Mouse (Mus musculus) midbrain, embryonic 11.5 days (tissue): ENCODE measurements around the gene Anxa11. TPM values are rescaled to one million over a fixed set of nuclear protein-coding genes. Genes with fewer than 3 reads are reported as not detected.
"Not testable (repeated sequence)": the region's sequence is repeated elsewhere in the genome, so short reads cannot be mapped to it uniquely, and the experiment has no call there.

Experiments
- ATAC-seq: fragments of 200-750 bp; cut with Nextera tagmentation; 2 replicates; pipeline ENCODE4 v1.8.0; 2017; ENCODE audit warnings: moderate TSS enrichment, moderate library complexity; ENCODE audit not compliant: low FRiP score
- DNase-seq: peaks from one replicate; pipeline ENCODE4 v3.0.0; 2015; ENCODE audit warnings: low spot score; ENCODE audit errors: missing footprints
- H3K27ac ChIP-seq: fragments of 300-500 bp; sonication (generic); 2 replicates; pipeline ENCODE4 v1.5.1; 2014; ENCODE audit warnings: low read depth, low read length
- H3K27me3 ChIP-seq: fragments of 300-500 bp; sonication (generic); 2 replicates; pipeline ENCODE4 v1.6.1; 2014; ENCODE audit warnings: mild to moderate bottlenecking, low read length, moderate library complexity, mixed read lengths; ENCODE audit not compliant: control insufficient read depth, insufficient read depth
- H3K36me3 ChIP-seq: fragments of 300-500 bp; sonication (generic); 2 replicates; pipeline ENCODE4 v1.6.1; 2014; ENCODE audit warnings: mild to moderate bottlenecking, low read length, moderate library complexity, mixed read lengths; ENCODE audit not compliant: control insufficient read depth, insufficient read depth
- H3K4me1 ChIP-seq: fragments of 300-500 bp; sonication (generic); 2 replicates; pipeline ENCODE4 v1.6.1; 2014; ENCODE audit warnings: low read length; ENCODE audit not compliant: control insufficient read depth, insufficient read depth
- H3K4me2 ChIP-seq: fragments of 300-500 bp; sonication (generic); 2 replicates; pipeline ENCODE4 v1.6.1; 2014; ENCODE audit warnings: mild to moderate bottlenecking, moderate library complexity
- H3K4me3 ChIP-seq: fragments of 300-500 bp; sonication (generic); 2 replicates; pipeline ENCODE4 v1.5.1; 2014; ENCODE audit warnings: low read depth, low read length
- H3K9ac ChIP-seq: fragments of 300-500 bp; sonication (generic); 2 replicates; pipeline ENCODE4 v1.6.1; 2014; ENCODE audit warnings: low read length
- H3K9me3 ChIP-seq: fragments of 300-500 bp; sonication (generic); 2 replicates; pipeline ENCODE4 v1.6.1; 2016; ENCODE audit warnings: low read length; ENCODE audit not compliant: control insufficient read depth
- WGBS: fragments of 180-500 bp; shearing (Covaris S2); extraction: QIAGEN DNeasy Blood & Tissue Kit; methylation state at CpG from one replicate; pipeline ENCODE4 v1.1.7; 2014; 5-methylcytosine and 5-hydroxymethylcytosine counted together
- polyA plus RNA-seq: library from polyadenylated mRNA; unstranded; fragments of >200 nt; fragmentation: Nextera tagmentation; extraction: Ambion mirVana; gene quantifications from 2 replicates; pipeline ENCODE4 v1.2.1, GENCODE M21; 2014

Anxa11 gene
- polyA plus RNA-seq, 1 experiment from 2014 or later: 3.0 TPM

- H3K9ac ChIP-seq: no peak overlapping the region
- DNase-seq: no peak
- no peaks in the 10 kb centered on the region for H3K9me3 ChIP-seq
- no peak for ATAC-seq
- no peaks in the 10 kb centered on the region for H3K4me1 ChIP-seq
- no peaks in the 10 kb centered on the region for H3K27me3 ChIP-seq
- no peak overlapping the region for H3K4me3 ChIP-seq
- H3K4me2 ChIP-seq: no peak overlapping the region
- no peak overlapping the region for H3K27ac ChIP-seq
- no peaks in the 10 kb centered on the region for H3K36me3 ChIP-seq
- 68% methylated on average over 7 of the region's 7 CpGs for WGBS
These were observed 36.1 kb upstream of the Anxa11 start for GRCm38 (mm10) chr14:25805871-25806270.

DNA sequence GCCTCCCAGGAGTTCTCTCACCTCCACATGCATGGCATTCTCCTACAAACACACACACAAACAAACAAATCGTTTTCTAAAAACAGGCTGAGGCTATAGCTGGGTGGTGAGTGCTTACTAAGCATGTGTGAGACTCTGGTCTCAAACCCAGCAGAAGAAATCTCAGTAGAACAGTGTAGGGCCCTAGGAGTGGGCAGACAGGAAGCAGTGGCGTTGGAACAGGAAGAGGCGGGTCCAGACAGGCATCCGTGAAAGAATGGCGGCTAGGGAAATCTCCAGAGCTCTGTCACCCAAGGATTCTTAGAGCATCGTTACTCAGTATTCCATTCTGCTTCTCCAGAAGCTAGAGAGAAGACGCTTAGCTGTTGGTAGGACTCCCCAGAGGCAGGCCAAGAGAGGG, 35.4 kb upstream of the Anxa11 start:
- Histone ChIP-seq H3K36me3 (no peaks in the 10 kb centered on the region), H3K4me2 (no peak overlapping the region), H3K9me3 (no peaks in the 10 kb centered on the region), H3K9ac (no peak overlapping the region), H3K4me3 (no peak overlapping the region), H3K27ac (no peak overlapping the region), H3K4me1 (no peaks in the 10 kb centered on the region), H3K27me3 (no peaks in the 10 kb centered on the region)
- ATAC-seq (no peak), DNase-seq (no peak)
- 96% methylated on average over 7 of the region's 7 CpGs for WGBS

GRCm38 (mm10) chr14:25811026-25811425, 30.9 kb upstream of the Anxa11 start:
- H3K9me3 ChIP-seq, H3K27ac ChIP-seq, H3K4me1 ChIP-seq, DNase-seq, H3K4me3 ChIP-seq, H3K9ac ChIP-seq, ATAC-seq, H3K4me2 ChIP-seq, H3K27me3 ChIP-seq, H3K36me3 ChIP-seq: not testable (repeated sequence)
- 68% methylated on average over 1 of the region's 1 CpGs for WGBS

- Histone ChIP-seq H3K9me3 (no peaks in the 10 kb centered on the region), H3K36me3 (no peaks in the 10 kb centered on the region), H3K9ac (no peak overlapping the region), H3K4me3 (no peak overlapping the region), H3K27ac (no peak overlapping the region), H3K27me3 (no peaks in the 10 kb centered on the region), H3K4me1 (no peaks in the 10 kb centered on the region), H3K4me2 (no peak overlapping the region)
- DNase-seq (no peak), ATAC-seq (no peak)
These were observed 27.8 kb upstream of the Anxa11 start for GRCm38 (mm10) chr14:25814140-25814539.

DNA sequence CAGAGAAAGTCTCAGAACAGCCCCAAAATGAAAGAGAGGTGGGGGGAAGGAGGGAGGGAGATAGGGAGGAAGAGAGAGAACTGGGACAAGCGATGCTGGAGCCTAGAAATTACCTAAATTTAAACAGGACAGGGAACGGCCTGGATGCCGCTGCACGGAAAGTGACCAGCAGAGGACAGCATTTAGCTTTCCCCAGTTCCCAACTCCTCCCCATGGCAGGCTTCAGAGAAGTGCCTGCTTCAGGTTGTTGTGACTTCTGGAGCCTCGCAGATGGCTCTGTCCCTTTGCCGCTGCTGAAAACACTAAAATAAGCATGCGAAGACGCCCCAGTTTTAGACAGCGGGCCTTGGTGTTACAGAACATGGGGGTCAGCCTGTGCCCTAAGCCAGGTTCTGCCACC, 25.5 kb upstream of the Anxa11 start:
- ATAC-seq (no peak), DNase-seq (peak; percentile 93)
- Histone ChIP-seq H3K9me3 (no peaks in the 10 kb centered on the region), H3K27me3 (no peaks in the 10 kb centered on the region), H3K9ac (no peak overlapping the region), H3K36me3 (no peaks in the 10 kb centered on the region), H3K4me3 (no peak overlapping the region), H3K4me2 (no peak overlapping the region), H3K4me1 (no peaks in the 10 kb centered on the region), H3K27ac (no peak overlapping the region)
- 9% methylated on average over 9 of the region's 9 CpGs for WGBS

- Histone ChIP-seq H3K27ac (no peak overlapping the region), H3K4me2 (no peak overlapping the region), H3K9ac (no peak overlapping the region), H3K4me1 (no peaks in the 10 kb centered on the region), H3K36me3 (no peaks in the 10 kb centered on the region), H3K27me3 (no peaks in the 10 kb centered on the region), H3K4me3 (no peak overlapping the region), H3K9me3 (no peaks in the 10 kb centered on the region)
- WGBS: 91% methylated on average over 1 of the region's 1 CpGs
- peak; percentile 8 for DNase-seq
- ATAC-seq: no peak
These were observed 19.4 kb upstream of the Anxa11 start for GRCm38 (mm10) chr14:25822584-25822983.

DNA sequence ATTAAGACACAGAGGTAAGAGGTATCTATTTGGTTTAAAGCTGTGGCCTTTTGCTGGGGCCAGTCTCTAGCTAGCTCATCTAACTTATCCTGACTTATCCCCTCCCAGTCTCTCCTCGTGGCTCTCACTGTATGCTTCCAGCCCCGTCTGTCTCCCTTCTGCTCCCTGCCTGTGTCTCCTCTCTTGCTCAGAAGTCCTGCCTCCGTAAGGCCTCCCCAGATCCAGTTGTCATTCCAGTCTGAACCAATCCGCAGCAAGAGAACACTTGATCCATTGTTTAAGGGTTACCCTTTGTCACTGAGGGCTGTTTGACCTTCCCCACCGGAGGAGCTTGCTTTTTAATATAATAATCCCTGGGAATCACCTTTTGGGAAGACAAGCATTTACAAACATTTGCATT, 17.0 kb upstream of the Anxa11 start:
- no peaks in the 10 kb centered on the region for H3K27me3 ChIP-seq
- no peaks in the 10 kb centered on the region for H3K9me3 ChIP-seq
- 27% methylated on average over 5 of the region's 5 CpGs for WGBS
- no peak overlapping the region for H3K4me2 ChIP-seq
- ATAC-seq: no peak
- H3K4me3 ChIP-seq: no peak overlapping the region
- H3K36me3 ChIP-seq: no peaks in the 10 kb centered on the region
- H3K9ac ChIP-seq: no peak overlapping the region
- H3K4me1 ChIP-seq: no peaks in the 10 kb centered on the region
- DNase-seq: peak; percentile 66
- H3K27ac ChIP-seq: no peak overlapping the region

DNA sequence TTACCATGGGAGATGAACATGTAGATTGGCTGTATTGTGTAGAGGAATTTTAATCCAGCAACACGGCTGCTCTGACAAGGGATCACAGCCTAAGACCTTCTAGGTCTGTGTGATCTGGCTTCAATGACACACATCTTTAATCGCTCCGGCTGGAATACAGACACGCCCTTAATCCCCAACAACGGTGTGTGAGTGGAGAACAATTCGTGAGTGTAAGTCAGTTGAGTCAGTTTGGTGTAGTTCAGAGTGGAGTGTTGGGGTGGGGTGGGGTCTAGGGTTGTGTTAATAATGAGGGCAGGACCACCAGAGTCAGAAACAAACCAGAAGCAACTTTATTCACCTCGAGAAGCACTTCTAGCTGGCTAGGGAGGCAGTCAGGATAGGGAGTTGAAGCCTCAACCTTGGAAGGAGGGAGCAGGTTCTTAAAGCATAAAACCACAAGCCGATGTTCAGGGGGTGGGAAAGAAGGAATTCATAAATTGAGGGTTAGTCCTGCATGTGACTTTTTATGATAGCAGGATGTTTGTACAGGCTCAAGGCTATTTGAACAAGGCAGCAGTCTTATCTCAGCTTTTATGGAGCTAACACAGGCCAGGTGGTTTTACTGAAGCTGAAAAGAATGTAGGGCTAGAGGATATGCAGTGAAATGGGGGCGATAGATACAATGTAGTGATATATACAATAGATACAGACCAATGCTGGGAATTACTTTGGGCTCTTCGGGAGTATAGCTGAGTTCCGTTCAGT, 15.9 kb upstream of the Anxa11 start:
- Histone ChIP-seq H3K36me3 (no peaks in the 10 kb centered on the region), H3K27me3 (no peaks in the 10 kb centered on the region), H3K9ac (no peak overlapping the region), H3K4me2 (no peak overlapping the region), H3K9me3 (no peaks in the 10 kb centered on the region), H3K4me3 (no peak overlapping the region), H3K4me1 (no peaks in the 10 kb centered on the region), H3K27ac (no peak overlapping the region)
- ATAC-seq: no peak
- peak; percentile 31 for DNase-seq
- WGBS: 82% methylated on average over 11 of the region's 11 CpGs

DNA sequence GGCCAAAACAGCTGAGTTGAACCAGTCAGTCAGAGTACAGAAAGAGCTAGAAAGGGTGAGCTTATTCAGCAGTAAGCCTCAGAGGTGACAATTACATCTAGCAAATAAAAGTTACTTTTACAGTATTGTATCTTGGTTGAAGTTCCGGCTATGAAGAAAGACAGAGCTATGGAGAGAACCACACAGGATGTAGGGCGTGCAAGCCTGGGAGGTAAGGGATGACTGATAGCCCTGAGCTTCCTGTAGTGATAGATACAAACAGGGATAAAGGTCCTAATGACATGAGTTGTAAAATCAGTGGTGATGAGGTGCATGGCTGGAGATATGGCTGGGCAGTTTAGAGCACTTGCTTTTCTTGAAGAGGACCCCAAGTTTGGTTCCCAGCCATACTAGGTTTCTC, 15.1 kb upstream of the Anxa11 start:
- Histone ChIP-seq H3K9me3 (no peaks in the 10 kb centered on the region), H3K36me3 (no peaks in the 10 kb centered on the region), H3K4me2 (no peak overlapping the region), H3K9ac (no peak overlapping the region), H3K27me3 (no peaks in the 10 kb centered on the region), H3K27ac (no peak overlapping the region), H3K4me1 (no peaks in the 10 kb centered on the region), H3K4me3 (no peak overlapping the region)
- ATAC-seq: no peak
- 88% methylated on average over 2 of the region's 2 CpGs for WGBS
- peak; percentile 65 for DNase-seq
